Mouse (Mus musculus): ENCODE results near the gene Slc8b1. TPM values are rescaled to one million over a fixed set of nuclear protein-coding genes. Genes with fewer than 3 reads are reported as not detected.

Gene Slc8b1
- total and polyA plus RNA-seq, 3 experiments, result 3.2 to 5.8 (median 5.1) TPM

DNA sequence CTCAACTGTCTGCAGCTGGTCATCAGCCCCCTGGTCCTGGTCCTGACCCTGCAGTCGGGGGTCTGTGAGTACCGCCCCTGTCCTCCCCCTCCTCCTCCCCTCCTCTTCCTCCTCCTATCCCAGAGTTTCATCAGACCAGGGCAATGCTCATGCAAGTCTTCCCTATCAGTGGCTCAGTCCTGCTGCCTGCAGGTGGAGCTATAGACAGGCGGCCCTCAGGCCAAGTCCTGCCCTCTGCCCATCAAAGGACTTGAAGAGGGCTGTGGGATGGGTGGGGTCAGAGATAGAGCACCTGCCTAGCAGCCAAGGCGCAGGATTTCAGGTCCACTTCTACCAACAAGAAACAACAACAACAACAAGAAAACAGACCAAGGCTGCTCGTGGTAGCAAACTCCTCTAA, 14.8 kb downstream of the Slc8b1 start:
- no peak for DNase-seq (ENCODE audit: extremely low read depth)
- peaks cover 21 to 75% of the 10 kb centered on the region in 2 experiments for H3K36me3 ChIP-seq (replicated peaks in 1 of 2; ENCODE audit: control insufficient read depth in 1 of 2, insufficient read depth in 1 of 2, low read length in 1 of 2)

DNA sequence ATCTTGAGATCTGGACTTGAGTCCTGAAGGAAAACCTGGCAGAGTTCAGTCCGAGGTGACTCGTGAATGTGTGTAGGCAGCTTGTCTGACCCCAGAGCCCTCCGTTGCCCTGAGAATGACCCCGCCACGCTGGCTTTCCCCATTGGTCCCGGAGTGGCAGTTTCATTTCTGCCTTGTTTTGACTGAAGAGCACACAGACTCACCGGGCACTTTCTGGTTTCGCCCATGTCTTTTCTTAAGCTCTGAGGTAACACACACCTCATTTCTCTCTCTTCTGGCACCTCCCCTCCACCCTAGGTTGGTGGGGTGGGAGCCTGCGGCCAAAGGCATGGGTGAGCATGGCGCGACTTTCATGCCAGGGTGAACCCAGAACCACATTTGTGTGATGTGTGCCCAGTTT, 15.3 kb downstream of the Slc8b1 start:
- Histone ChIP-seq H3K27ac (ENCODE audit: insufficient read depth, low read depth) (no peak overlapping the region), H3K27me3 (replicated peaks) (no peaks in the 10 kb centered on the region), H3K4me1 (ENCODE audit: control insufficient read depth in 1 of 2, insufficient read depth in 2 of 2) (peaks cover 6 to 20% of the 10 kb centered on the region in 2 experiments), H3K9ac (ENCODE audit: insufficient read depth, low read depth) (no peak overlapping the region), H3K9me3 (replicated peaks; ENCODE audit: low read length) (peaks cover 6% of the 10 kb centered on the region), H3K36me3 (replicated peaks in 1 of 2; ENCODE audit: control insufficient read depth in 1 of 2, insufficient read depth in 1 of 2, low read length in 1 of 2) (peaks cover 21 to 76% of the 10 kb centered on the region in 2 experiments), H3K4me2 (ENCODE audit: insufficient read depth, low read depth, poor library complexity, severe bottlenecking) (peak overlapping the region; percentile 38; the same call in 1 of the 2 replicates), H3K4me3 (replicated peaks in 1 of 3; ENCODE audit: low read depth in 2 of 3, low read length in 2 of 3, poor library complexity in 1 of 3) (peak overlapping the region in 1 of 3 experiments; percentile 4), H3K79me2 (replicated peaks; ENCODE audit: control insufficient read depth, extremely low read depth, insufficient read depth, poor library complexity, severe bottlenecking) (no peaks in the 10 kb centered on the region)
- in situ Hi-C loops (cut with MboI; ENCODE audit: low pct_ligation_motif_present, low pct_unique_long_range_greater_than_20kb, low sequenced_read_pairs), result no loop called here
- DNase-seq (ENCODE audit: extremely low read depth), result peak; percentile 67
- dilution Hi-C loops (cut with MboI; ENCODE audit: extremely low pct_ligation_motif_present, extremely low pct_unique_long_range_greater_than_20kb, low sequenced_read_pairs), result no loop called here
- TF ChIP-seq ELF1 (IDR thresholded peaks at IDR 0.05; ENCODE audit: low read depth, low read length), result no peak
- 0 out of 2 replicates have a peak, but pooled peaks have one; percentile 30 for TF ChIP-seq TBP (conservative IDR thresholded peaks at IDR 0.05; ENCODE audit: low read depth, low read length)
- no peak for TF ChIP-seq UBTF (IDR thresholded peaks at IDR 0.05; ENCODE audit: low read depth, low read length)
- 0 out of 2 replicates have a peak, but pooled peaks have one; percentile 30 for TF ChIP-seq MAX (IDR thresholded peaks at IDR 0.05; ENCODE audit: low read length)
- no peak for TF ChIP-seq MYC (IDR thresholded peaks at IDR 0.05; ENCODE audit: low read depth, low read length)
- TF ChIP-seq ETS1 (conservative IDR thresholded peaks at IDR 0.05; ENCODE audit: low read depth, low read length), result peak; percentile 62
- 0 out of 2 replicates have a peak, but pooled peaks have one; percentile 8 for TF ChIP-seq JUN (IDR thresholded peaks at IDR 0.05; ENCODE audit: insufficient read depth, low read depth, low read length)
- TF ChIP-seq CHD1 (IDR thresholded peaks at IDR 0.05; ENCODE audit: low read depth, low read length), result no peak
- TF ChIP-seq NELFE (IDR thresholded peaks at IDR 0.05; ENCODE audit: low read depth, low read length), result no peak
- peak; percentile 45; the same call in 1 of the 2 replicates for TF ChIP-seq SIN3A (IDR thresholded peaks at IDR 0.05; ENCODE audit: low read length)
- peak; percentile 72 for TF ChIP-seq MEF2A (IDR thresholded peaks at IDR 0.05; ENCODE audit: borderline replicate concordance, low read depth, low read length)
- no peak for TF ChIP-seq GABPA (IDR thresholded peaks at IDR 0.05; ENCODE audit: insufficient replicate concordance, low read depth, low read length)
- TF ChIP-seq ZMIZ1 (IDR thresholded peaks at IDR 0.05; ENCODE audit: low read depth, low read length), result no peak
- no peak for TF ChIP-seq CTCF (conservative IDR thresholded peaks at IDR 0.05 in 1 of 2, IDR thresholded peaks at IDR 0.05 in 1 of 2; ENCODE audit: low read depth in 2 of 2, low read length in 2 of 2)
- no peak for TF ChIP-seq POLR2A (IDR thresholded peaks at IDR 0.05; ENCODE audit: low read depth, low read length)
- TF ChIP-seq IRF4 (IDR thresholded peaks at IDR 0.05; ENCODE audit: low read depth, low read length), result peak; percentile 73; the same call in 1 of the 2 replicates
- no peak for TF ChIP-seq SMC3 (IDR thresholded peaks at IDR 0.05; ENCODE audit: low read depth, low read length)
- TF ChIP-seq PAX5 (IDR thresholded peaks at IDR 0.05; ENCODE audit: low read length), result no peak
- TF ChIP-seq USF1 (IDR thresholded peaks at IDR 0.05; ENCODE audit: low read depth, low read length), result no peak
- 0 out of 2 replicates have a peak, but pooled peaks have one; percentile 44 for TF ChIP-seq BHLHE40 (IDR thresholded peaks at IDR 0.05; ENCODE audit: low read depth, low read length)
- TF ChIP-seq NRF1 (IDR thresholded peaks at IDR 0.05; ENCODE audit: low read depth, low read length), result no peak
- no peak for TF ChIP-seq USF2 (conservative IDR thresholded peaks at IDR 0.05; ENCODE audit: low read depth, low read length)
- TF ChIP-seq MXI1 (IDR thresholded peaks at IDR 0.05; ENCODE audit: low read depth, low read length), result peak; percentile 59; the same call in 1 of the 2 replicates
- TF ChIP-seq MAFK (IDR thresholded peaks at IDR 0.05; ENCODE audit: insufficient replicate concordance, low read length), result 0 out of 2 replicates have a peak, but pooled peaks have one; percentile 8
- TF ChIP-seq ZNF384 (IDR thresholded peaks at IDR 0.05; ENCODE audit: low read depth, low read length), result no peak

More for the DNA sequence above, 14.8 kb downstream of the Slc8b1 start:
- H3K4me3 ChIP-seq (replicated peaks in 1 of 3; ENCODE audit: low read depth in 2 of 3, low read length in 2 of 3, poor library complexity in 1 of 3), result no peak overlapping the region
- no peaks in the 10 kb centered on the region for H3K79me2 ChIP-seq (replicated peaks; ENCODE audit: control insufficient read depth, extremely low read depth, insufficient read depth, poor library complexity, severe bottlenecking)
- H3K27ac ChIP-seq (ENCODE audit: insufficient read depth, low read depth), result no peak overlapping the region
- peaks cover 6% of the 10 kb centered on the region for H3K9me3 ChIP-seq (replicated peaks; ENCODE audit: low read length)
- H3K4me2 ChIP-seq (ENCODE audit: insufficient read depth, low read depth, poor library complexity, severe bottlenecking), result no peak overlapping the region
- H3K27me3 ChIP-seq (replicated peaks), result no peaks in the 10 kb centered on the region
- H3K4me1 ChIP-seq (ENCODE audit: control insufficient read depth in 1 of 2, insufficient read depth in 2 of 2), result peaks cover 6 to 20% of the 10 kb centered on the region in 2 experiments
- TF ChIP-seq MYC (IDR thresholded peaks at IDR 0.05; ENCODE audit: low read depth, low read length) (no peak), JUN (IDR thresholded peaks at IDR 0.05; ENCODE audit: insufficient read depth, low read depth, low read length) (no peak), PAX5 (IDR thresholded peaks at IDR 0.05; ENCODE audit: low read length) (no peak), USF2 (conservative IDR thresholded peaks at IDR 0.05; ENCODE audit: low read depth, low read length) (no peak), MAX (IDR thresholded peaks at IDR 0.05; ENCODE audit: low read length) (no peak), HCFC1 (IDR thresholded peaks at IDR 0.05; ENCODE audit: low read depth, low read length) (no peak), RAD21 (IDR thresholded peaks at IDR 0.05; ENCODE audit: low read depth, low read length) (peak; percentile 50), CHD2 (IDR thresholded peaks at IDR 0.05; ENCODE audit: low read length) (no peak), IRF4 (IDR thresholded peaks at IDR 0.05; ENCODE audit: low read depth, low read length) (peak; percentile 8; the same call in 1 of the 2 replicates), MAFK (IDR thresholded peaks at IDR 0.05; ENCODE audit: insufficient replicate concordance, low read length) (no peak), ZC3H11A (IDR thresholded peaks at IDR 0.05; ENCODE audit: low read depth, low read length) (no peak; the same call in 1 of the 2 replicates), CTCF (conservative IDR thresholded peaks at IDR 0.05 in 1 of 2, IDR thresholded peaks at IDR 0.05 in 1 of 2; ENCODE audit: low read depth in 2 of 2, low read length in 2 of 2) (peak in 1 of 2 experiments; percentile 72; a peak in 2 of 4 replicates), EP300 (IDR thresholded peaks at IDR 0.05; ENCODE audit: low read length) (no peak), ETS1 (conservative IDR thresholded peaks at IDR 0.05; ENCODE audit: low read depth, low read length) (no peak), GABPA (IDR thresholded peaks at IDR 0.05; ENCODE audit: insufficient replicate concordance, low read depth, low read length) (no peak), MXI1 (IDR thresholded peaks at IDR 0.05; ENCODE audit: low read depth, low read length) (no peak), USF1 (IDR thresholded peaks at IDR 0.05; ENCODE audit: low read depth, low read length) (no peak), JUND (conservative IDR thresholded peaks at IDR 0.05; ENCODE audit: low read depth, low read length) (no peak), SMC3 (IDR thresholded peaks at IDR 0.05; ENCODE audit: low read depth, low read length) (peak; percentile 70), NRF1 (IDR thresholded peaks at IDR 0.05; ENCODE audit: low read depth, low read length) (no peak)
- dilution Hi-C loops (cut with MboI; ENCODE audit: extremely low pct_ligation_motif_present, extremely low pct_unique_long_range_greater_than_20kb, low sequenced_read_pairs) (no loop called here), in situ Hi-C loops (cut with MboI; ENCODE audit: low pct_ligation_motif_present, low pct_unique_long_range_greater_than_20kb, low sequenced_read_pairs) (no loop called here)
- no peak overlapping the region for H3K9ac ChIP-seq (ENCODE audit: insufficient read depth, low read depth)
